Mouse (Mus musculus) lung, adult 2 months (tissue): Measurements from ENCODE around the gene Mrnip.

Experiments
- CTCF ChIP-seq: fragments of 200-500 bp; IDR thresholded peaks from 2 replicates; pipeline ENCODE4 v1.5.1; 2011; ENCODE audit warnings: mild to moderate bottlenecking, low read length, control low read depth; ENCODE audit not compliant: insufficient read depth
- POLR2A ChIP-seq: fragments of 200-500 bp; IDR thresholded peaks from 2 replicates; pipeline ENCODE4 v1.6.1; 2011; ENCODE audit warnings: low read depth, mild to moderate bottlenecking, control low read depth, low read length, borderline replicate concordance; ENCODE audit errors: extremely low read depth

GRCm38 (mm10) chr11:50227736-50228135 is 53.5 kb downstream of the Mrnip start:
- TF ChIP-seq CTCF (no peak), POLR2A (no peak)
